Mouse (Mus musculus) adrenal gland, adult 18-20 months (tissue): ENCODE data around the gene Umod. TPM values are rescaled to one million over a fixed set of nuclear protein-coding genes. Genes with fewer than 3 reads are reported as not detected.

Experiments
- DNase-seq, 2 experiments: peaks; one replicate each; pipeline ENCODE4 v3.0.0; 2021 to 2022; ENCODE audit warnings: low spot score in 2 of 2
- long read RNA-seq, 2 experiments: library from polyadenylated mRNA; stranded (forward); transcript quantifications; one replicate each; pipeline ENCODE4 v2.0.0; 2021
- total RNA-seq, 2 experiments: library from RNA; stranded (reverse); gene quantifications; 1 replicate in 1 of 2; 2 replicates in 1 of 2; pipeline ENCODE4 v1.2.3; 2021

Umod gene
- total RNA-seq = not detected
- long read RNA-seq, experiment 1 = 0 reads
- long read RNA-seq, experiment 2 = 0 reads

GRCm38 (mm10) chr7:119479256-119479655 lies at the start of gene Umod:
TSS of gene Umod (minus strand) at chr7:119479282.
- no peak for DNase-seq

GRCm38 (mm10) chr7:119528617-119529016 lies 49.5 kb upstream of the Umod start:
- no peak for DNase-seq

GRCm38 (mm10) chr7:119527548-119527947 lies 48.5 kb upstream of the Umod start:
- DNase-seq = no peak

GRCm38 (mm10) chr7:119527135-119527534 lies 48.1 kb upstream of the Umod start:
- no peak for DNase-seq

GRCm38 (mm10) chr7:119526486-119526885 lies 47.4 kb upstream of the Umod start:
- DNase-seq = no peak

GRCm38 (mm10) chr7:119525881-119526281 lies 46.8 kb upstream of the Umod start:
- DNase-seq = no peak

GRCm38 (mm10) chr7:119523389-119523788 lies 44.3 kb upstream of the Umod start, which contains the start of gene Pdilt:
TSS of gene Pdilt (minus strand) at chr7:119523489.
- no peak for DNase-seq

- no peak for DNase-seq
These were observed 43.3 kb upstream of the Umod start for GRCm38 (mm10) chr7:119522385-119522784.

- DNase-seq = no peak
These were observed 42.7 kb upstream of the Umod start for GRCm38 (mm10) chr7:119521816-119522215.

GRCm38 (mm10) chr7:119519654-119520053 lies 40.6 kb upstream of the Umod start:
- peak; percentile 79 to 85 for DNase-seq

GRCm38 (mm10) chr7:119519163-119519562 lies 40.1 kb upstream of the Umod start, which contains the start of gene Acsm5:
TSS of gene Acsm5 (plus strand) at chr7:119519463.
- DNase-seq = no peak

GRCm38 (mm10) chr7:119516272-119516558 lies 37.1 kb upstream of the Umod start:
- DNase-seq = no peak

GRCm38 (mm10) chr7:119515492-119516271 lies 36.6 kb upstream of the Umod start:
- peak; percentile 46 to 48 for DNase-seq

GRCm38 (mm10) chr7:119513056-119513455 lies 34.0 kb upstream of the Umod start:
- DNase-seq = peak in 1 of 2 experiments; percentile 51

GRCm38 (mm10) chr7:119511143-119511542 lies 32.1 kb upstream of the Umod start:
- no peak for DNase-seq

- no peak for DNase-seq
These were observed 11.1 kb upstream of the Umod start for GRCm38 (mm10) chr7:119490041-119490780.

GRCm38 (mm10) chr7:119486683-119487082 lies 7.6 kb upstream of the Umod start:
- DNase-seq = no peak

GRCm38 (mm10) chr7:119484154-119484553 lies 5.1 kb upstream of the Umod start:
- DNase-seq = no peak

GRCm38 (mm10) chr7:119476500-119477389 lies 2.3 kb downstream of the Umod start:
- DNase-seq = no peak

- no peak for DNase-seq
These were observed 19.9 kb downstream of the Umod start, which contains the start of gene Gp2 for GRCm38 (mm10) chr7:119459185-119459584. TSS of gene Gp2 (minus strand) at chr7:119459285.

GRCm38 (mm10) chr7:119454192-119454591 lies 24.9 kb downstream of the Umod start:
- no peak for DNase-seq
